Mouse (Mus musculus) stomach, embryonic 14.5 days (tissue): Measurements from ENCODE around the gene Syngr2. TPM values are rescaled to one million over a fixed set of nuclear protein-coding genes. Genes with fewer than 3 reads are reported as not detected.

Experiments used
- ATAC-seq: fragments of 200-750 bp; cut with Nextera tagmentation; 2 replicates; pipeline ENCODE4 v1.8.0; 2017; ENCODE audit warnings: low read depth, moderate TSS enrichment; ENCODE audit not compliant: insufficient number of reproducible peaks, insufficient read depth, low FRiP score
- H3K27ac ChIP-seq: fragments of 300-500 bp; sonication (generic); 2 replicates; pipeline ENCODE4 v1.5.1; 2014; ENCODE audit warnings: mild to moderate bottlenecking, low read length, moderate library complexity, mixed read lengths
- H3K27me3 ChIP-seq: fragments of 300-500 bp; sonication (generic); 2 replicates; pipeline ENCODE4 v1.6.1; 2014; ENCODE audit warnings: low read length, control low read depth, mixed read lengths; ENCODE audit not compliant: control insufficient read depth, insufficient read depth
- H3K36me3 ChIP-seq: fragments of 300-500 bp; sonication (generic); 2 replicates; pipeline ENCODE4 v1.6.1; 2014; ENCODE audit warnings: mild to moderate bottlenecking, control low read depth, low read length, moderate library complexity, mixed read lengths; ENCODE audit not compliant: control insufficient read depth, insufficient read depth
- H3K4me1 ChIP-seq: fragments of 300-500 bp; sonication (generic); 2 replicates; pipeline ENCODE4 v1.6.1; 2014; ENCODE audit warnings: low read length, control low read depth, mixed read lengths; ENCODE audit not compliant: control insufficient read depth, insufficient read depth
- H3K4me2 ChIP-seq: fragments of 300-500 bp; sonication (generic); replicated peaks from 2 replicates; pipeline ENCODE4 v1.6.1; 2014; ENCODE audit warnings: low read depth, low read length, control low read depth
- H3K4me3 ChIP-seq: fragments of 300-500 bp; sonication (generic); 2 replicates; pipeline ENCODE4 v1.5.1; 2014; ENCODE audit warnings: low read depth, low read length, control low read depth
- H3K9ac ChIP-seq: fragments of 300-500 bp; sonication (generic); replicated peaks from 2 replicates; pipeline ENCODE4 v1.6.1; 2014; ENCODE audit warnings: low read depth, mild to moderate bottlenecking, control low read depth, low read length, moderate library complexity, mixed read lengths
- H3K9me3 ChIP-seq: fragments of 300-500 bp; sonication (generic); 2 replicates; pipeline ENCODE4 v1.6.1; 2016; ENCODE audit warnings: low read depth, low read length, control low read depth; ENCODE audit not compliant: control insufficient read depth
- WGBS: fragments of 180-500 bp; shearing (Covaris S2); extraction: QIAGEN DNeasy Blood & Tissue Kit; methylation state at CpG from one replicate; pipeline ENCODE4 v1.1.7; 2014; 5-methylcytosine and 5-hydroxymethylcytosine counted together
- polyA plus RNA-seq: library from polyadenylated mRNA; unstranded; fragments of >200 nt; fragmentation: Nextera tagmentation; extraction: Ambion mirVana; gene quantifications from 2 replicates; pipeline ENCODE4 v1.2.1, GENCODE M21; 2014

Gene Syngr2
- polyA plus RNA-seq, 1 experiment from 2014 or later: 101 TPM

- Histone ChIP-seq H3K4me1 (no peaks in the 10 kb centered on the region), H3K4me3 (no peak overlapping the region), H3K4me2 (no peak overlapping the region), H3K27me3 (no peaks in the 10 kb centered on the region), H3K9me3 (no peaks in the 10 kb centered on the region), H3K9ac (no peak overlapping the region), H3K27ac (peak overlapping the region; percentile 29; the same call in 1 of the 2 replicates), H3K36me3 (no peaks in the 10 kb centered on the region)
- peak; percentile 81 for ATAC-seq
- 65% methylated on average over 2 of the region's 2 CpGs for WGBS
These were observed 29.1 kb downstream of the Syngr2 start for GRCm38 (mm10) chr11:117838572-117838971.

GRCm38 (mm10) chr11:117839021-117839420, 29.6 kb downstream of the Syngr2 start:
- H3K9me3 ChIP-seq: no peaks in the 10 kb centered on the region
- no peak overlapping the region for H3K9ac ChIP-seq
- no peak overlapping the region for H3K4me2 ChIP-seq
- ATAC-seq: no peak
- H3K4me1 ChIP-seq: no peaks in the 10 kb centered on the region
- no peak overlapping the region for H3K4me3 ChIP-seq
- 86% methylated on average over 1 of the region's 1 CpGs for WGBS
- H3K36me3 ChIP-seq: no peaks in the 10 kb centered on the region
- no peaks in the 10 kb centered on the region for H3K27me3 ChIP-seq
- peak overlapping the region; percentile 29; the same call in 1 of the 2 replicates for H3K27ac ChIP-seq

GRCm38 (mm10) chr11:117840910-117841309, 31.4 kb downstream of the Syngr2 start:
- Histone ChIP-seq H3K27me3 (no peaks in the 10 kb centered on the region), H3K9me3 (no peaks in the 10 kb centered on the region), H3K4me3 (no peak overlapping the region), H3K36me3 (no peaks in the 10 kb centered on the region), H3K4me2 (no peak overlapping the region), H3K9ac (no peak overlapping the region), H3K4me1 (no peaks in the 10 kb centered on the region), H3K27ac (no peak overlapping the region)
- ATAC-seq: no peak
- 24% methylated on average over 1 of the region's 1 CpGs for WGBS

- no peak overlapping the region for H3K4me2 ChIP-seq
- 84% methylated on average over 2 of the region's 2 CpGs for WGBS
- ATAC-seq: no peak
- no peak overlapping the region for H3K27ac ChIP-seq
- H3K27me3 ChIP-seq: no peaks in the 10 kb centered on the region
- peaks cover 6% of the 10 kb centered on the region for H3K4me1 ChIP-seq
- H3K4me3 ChIP-seq: no peak overlapping the region
- H3K9ac ChIP-seq: no peak overlapping the region
- no peaks in the 10 kb centered on the region for H3K9me3 ChIP-seq
- H3K36me3 ChIP-seq: no peaks in the 10 kb centered on the region
These were observed 34.0 kb downstream of the Syngr2 start for GRCm38 (mm10) chr11:117843434-117843833.

GRCm38 (mm10) chr11:117844997-117845396, 35.5 kb downstream of the Syngr2 start:
- Histone ChIP-seq H3K4me1 (peaks cover 10% of the 10 kb centered on the region), H3K27me3 (no peaks in the 10 kb centered on the region), H3K27ac (no peak overlapping the region), H3K4me2 (no peak overlapping the region), H3K9ac (no peak overlapping the region), H3K36me3 (no peaks in the 10 kb centered on the region), H3K9me3 (no peaks in the 10 kb centered on the region), H3K4me3 (no peak overlapping the region)
- ATAC-seq: no peak
- 48% methylated on average over 2 of the region's 2 CpGs for whole genome bisulfite sequencing

GRCm38 (mm10) chr11:117845651-117846050, 36.2 kb downstream of the Syngr2 start:
- ATAC-seq: no peak
- WGBS: 72% methylated on average over 2 of the region's 2 CpGs
- Histone ChIP-seq H3K4me1 (peaks cover 16% of the 10 kb centered on the region), H3K27ac (no peak overlapping the region), H3K4me3 (no peak overlapping the region), H3K27me3 (no peaks in the 10 kb centered on the region), H3K36me3 (no peaks in the 10 kb centered on the region; the same call in 1 of the 2 replicates), H3K9ac (no peak overlapping the region), H3K4me2 (no peak overlapping the region), H3K9me3 (no peaks in the 10 kb centered on the region)

GRCm38 (mm10) chr11:117846640-117847039, 37.2 kb downstream of the Syngr2 start:
- no peak for ATAC-seq
- Histone ChIP-seq H3K27me3 (no peaks in the 10 kb centered on the region), H3K9me3 (no peaks in the 10 kb centered on the region), H3K4me1 (peaks cover 19% of the 10 kb centered on the region), H3K9ac (no peak overlapping the region), H3K4me2 (no peak overlapping the region), H3K36me3 (no peaks in the 10 kb centered on the region; the same call in 1 of the 2 replicates), H3K27ac (no peak overlapping the region), H3K4me3 (no peak overlapping the region)
- 53% methylated on average over 5 of the region's 5 CpGs for WGBS

GRCm38 (mm10) chr11:117847593-117848215, 38.2 kb downstream of the Syngr2 start:
- 70% methylated on average over 7 of the region's 7 CpGs for WGBS
- no peak for ATAC-seq
- Histone ChIP-seq H3K4me3 (peak overlapping the region; percentile 69; the same call in 1 of the 2 replicates), H3K9me3 (no peaks in the 10 kb centered on the region), H3K27ac (peak overlapping the region; percentile 97), H3K9ac (peak overlapping the region; percentile 67), H3K36me3 (peaks cover 2% of the 10 kb centered on the region), H3K4me1 (peaks cover 19% of the 10 kb centered on the region), H3K4me2 (peak overlapping the region; percentile 75), H3K27me3 (no peaks in the 10 kb centered on the region)
